Mouse (Mus musculus) cerebellum, adult 9-11 months (tissue): ENCODE measurements at regions not wholly inside any gene's neighbourhood (a gene's known extent, or its start where the extent isn't known, plus 50 kb on each side); places are given as distances from the start of the nearest gene placed in this dataset.

Experiments used
- DNase-seq: peaks from one replicate; pipeline ENCODE4 v3.0.0; 2022

GRCm38 (mm10) chr1:41551271-41551670 is 745.9 kb downstream of the Tmem182 start:
- DNase-seq = no peak

DNA sequence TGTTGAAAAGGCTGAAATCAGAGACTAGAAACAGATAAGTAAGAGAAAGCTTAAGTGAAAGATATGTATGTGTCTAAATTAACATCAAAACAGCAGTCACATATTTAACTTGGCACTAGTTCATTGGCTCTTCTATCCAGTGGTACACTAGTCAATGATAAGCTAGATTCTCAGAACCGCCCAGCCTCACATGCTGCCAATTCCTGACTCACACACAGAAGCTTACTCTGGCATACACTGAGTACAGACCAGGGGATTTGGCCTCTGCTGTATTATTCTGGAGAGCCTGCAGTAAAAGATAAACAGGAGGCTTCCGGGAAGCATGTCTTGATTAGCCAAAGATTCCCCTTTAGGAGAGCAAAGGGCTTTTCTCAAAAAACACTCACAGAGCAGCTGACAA is 750.2 kb downstream of the Tmem182 start:
- no peak for DNase-seq

DNA sequence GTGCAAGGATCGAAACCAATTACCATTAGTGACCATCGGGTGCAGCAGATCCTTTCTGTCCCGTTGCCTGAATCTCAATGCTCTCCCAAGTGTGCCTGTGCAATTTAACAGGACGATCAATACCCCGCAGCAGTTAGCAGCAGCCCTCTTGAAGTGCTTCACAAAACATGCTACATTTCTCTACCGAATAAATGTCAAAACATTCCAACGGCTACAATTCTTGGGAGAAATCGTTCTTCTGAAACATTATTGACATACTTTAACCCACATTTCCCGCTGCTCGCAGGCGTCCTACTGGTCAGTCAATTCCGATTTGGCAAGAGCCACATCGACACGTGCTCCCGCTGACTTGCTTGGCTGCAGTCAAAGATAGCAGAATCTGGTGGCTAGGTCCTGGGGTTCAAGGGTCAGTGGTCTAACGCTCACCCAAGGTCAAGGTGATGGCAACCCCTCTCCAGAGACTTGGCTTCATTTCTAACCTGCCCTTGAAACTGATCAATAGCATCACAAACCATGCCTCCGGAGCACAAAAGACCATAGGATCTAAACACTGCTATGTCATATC is 753.8 kb downstream of the Tmem182 start:
- DNase-seq = peak; percentile 2

DNA sequence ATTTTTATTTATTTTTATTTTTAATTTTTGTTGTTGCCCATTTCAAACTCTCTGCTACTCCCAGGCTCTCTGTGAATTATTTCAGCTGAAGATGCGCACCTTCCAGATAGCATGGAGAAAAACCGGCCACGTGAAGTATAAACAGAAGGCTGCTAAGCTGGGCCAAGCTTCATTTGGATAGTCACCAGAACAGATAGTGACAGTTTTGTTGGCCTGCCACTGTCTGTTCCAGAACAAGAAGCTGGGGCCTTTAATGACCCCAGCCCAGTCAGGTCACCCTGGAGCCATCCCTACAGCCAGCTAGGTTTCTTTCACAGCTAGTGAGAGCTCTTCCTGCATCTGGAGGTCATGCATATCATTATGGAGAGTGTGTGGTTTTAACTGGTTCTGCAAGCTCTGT is 754.6 kb downstream of the Tmem182 start:
- DNase-seq = no peak

GRCm38 (mm10) chr1:41603471-41603870 is 798.1 kb downstream of the Tmem182 start:
- DNase-seq = no peak

- DNase-seq = no peak
These were observed 799.8 kb downstream of the Tmem182 start for GRCm38 (mm10) chr1:41604996-41605747.

GRCm38 (mm10) chr1:41605748-41606131 is 800.3 kb downstream of the Tmem182 start:
- no peak for DNase-seq

- no peak for DNase-seq
These were observed 805.4 kb downstream of the Tmem182 start for GRCm38 (mm10) chr1:41610783-41611182.

DNA sequence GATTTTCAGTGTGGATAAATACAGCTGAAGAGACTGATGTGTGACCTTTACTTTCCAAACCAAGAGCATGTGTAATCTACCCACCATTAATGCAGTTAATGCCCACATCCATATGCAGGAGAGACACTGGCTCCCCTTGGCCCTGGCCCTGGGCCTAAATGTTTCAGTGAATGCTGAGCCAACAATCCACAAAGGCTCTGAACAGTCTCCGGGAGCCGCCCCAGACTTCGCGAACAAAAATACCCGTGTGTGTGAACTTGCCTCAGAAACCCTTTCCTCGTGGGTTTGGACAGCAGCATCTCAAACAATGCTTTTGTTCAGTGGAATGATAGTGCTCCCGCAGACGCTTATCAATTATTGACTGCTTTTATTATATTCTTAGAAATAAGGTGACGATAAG is 846.4 kb downstream of the Tmem182 start:
- no peak for DNase-seq

DNA sequence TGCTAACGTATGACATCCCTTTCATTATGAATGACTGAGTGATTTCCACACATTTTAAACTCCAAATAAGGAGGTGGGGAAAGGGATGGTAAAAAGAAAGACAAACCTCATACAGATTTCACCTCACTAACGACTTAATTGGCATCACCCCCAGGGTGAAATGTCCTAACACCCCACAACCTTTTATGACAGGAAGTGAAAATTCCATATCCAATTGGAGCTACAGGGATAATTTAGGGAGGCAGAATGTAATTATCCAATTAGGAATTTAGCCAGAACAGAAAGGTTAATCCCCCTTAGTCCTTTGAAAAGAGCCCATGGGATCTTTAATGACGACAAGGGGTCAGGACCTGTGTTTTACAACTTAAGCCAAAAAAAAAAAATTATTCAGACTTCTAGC is 846.8 kb downstream of the Tmem182 start:
- no peak for DNase-seq

- DNase-seq = peak; percentile 28
These were observed 847.4 kb downstream of the Tmem182 start for GRCm38 (mm10) chr1:41652646-41653427.

GRCm38 (mm10) chr1:41674086-41674485 is 868.7 kb downstream of the Tmem182 start:
- DNase-seq = no peak

- no peak for DNase-seq
These were observed 869.9 kb downstream of the Tmem182 start for GRCm38 (mm10) chr1:41675345-41675744.

DNA sequence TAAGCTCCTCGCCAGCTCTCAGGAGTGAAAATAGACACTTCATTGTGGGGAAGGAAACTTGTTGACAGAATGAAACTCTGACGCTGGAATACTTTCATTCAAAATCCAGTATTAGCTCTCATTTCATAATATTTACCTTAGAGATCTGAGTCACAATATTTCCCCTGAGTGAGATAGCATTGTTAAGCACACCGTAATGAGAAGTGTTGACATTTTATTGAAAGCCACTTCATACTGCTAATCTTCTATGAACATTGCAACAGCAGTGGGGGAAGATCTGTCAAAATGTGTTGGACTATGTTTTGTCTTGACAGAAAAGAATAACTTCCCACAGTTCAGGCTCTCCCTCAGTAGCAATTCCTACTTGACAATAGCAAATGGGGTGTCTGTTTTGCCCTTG is 900.3 kb downstream of the Tmem182 start:
- no peak for DNase-seq

GRCm38 (mm10) chr1:41742644-41743331 is 937.4 kb downstream of the Tmem182 start:
- no peak for DNase-seq

GRCm38 (mm10) chr1:41743332-41743710 is 937.9 kb downstream of the Tmem182 start:
- no peak for DNase-seq

DNA sequence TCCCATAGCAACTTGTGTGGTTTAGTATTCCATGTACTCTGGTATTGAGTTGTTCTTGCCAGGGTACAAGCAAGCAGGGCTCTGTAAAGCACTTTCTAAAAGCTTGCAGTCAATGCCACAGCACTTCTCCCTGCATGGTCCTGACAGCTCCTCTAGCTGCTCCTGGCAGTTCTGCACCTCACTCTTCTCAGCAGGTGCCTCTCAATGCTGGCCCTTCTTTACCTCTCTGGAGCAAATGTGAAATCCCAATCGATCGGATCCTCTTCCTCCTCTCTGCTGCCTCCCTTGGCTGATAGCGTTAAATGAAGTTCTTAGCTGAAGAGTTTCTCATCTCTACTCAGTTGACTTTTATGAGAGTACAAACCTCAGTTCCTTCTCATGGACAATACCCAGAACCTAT is 939.1 kb downstream of the Tmem182 start:
- DNase-seq = no peak

DNA sequence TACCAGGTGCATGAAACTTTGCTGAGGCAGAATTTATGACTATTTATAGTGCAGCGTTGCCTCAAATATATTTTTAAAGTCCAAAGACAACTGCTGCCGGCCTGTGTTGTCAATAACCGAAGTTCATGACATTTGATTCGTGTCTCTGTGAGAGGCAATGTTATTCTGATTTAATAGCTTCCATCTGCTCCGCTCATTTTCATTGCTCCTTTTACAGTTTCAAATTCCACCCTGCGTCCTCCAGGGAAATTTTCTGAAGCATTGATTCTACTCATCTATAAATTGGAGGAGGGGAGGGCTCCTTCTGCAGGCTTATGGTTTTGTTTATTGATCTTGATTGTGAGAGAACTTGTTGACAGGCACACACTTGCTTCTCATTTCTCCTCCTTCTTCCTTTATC is 936.2 kb upstream of the Pou3f3 start:
- no peak for DNase-seq
